Mouse (Mus musculus) natural killer cell, adult 2 months (primary cell): ENCODE data around the gene Fbxl3.

Source experiments
- DNase-seq, 2 experiments: peaks; one replicate each; pipeline ENCODE4 v3.0.0; 2022; ENCODE audit warnings: low spot score in 2 of 2

Gene Fbxl3

DNA sequence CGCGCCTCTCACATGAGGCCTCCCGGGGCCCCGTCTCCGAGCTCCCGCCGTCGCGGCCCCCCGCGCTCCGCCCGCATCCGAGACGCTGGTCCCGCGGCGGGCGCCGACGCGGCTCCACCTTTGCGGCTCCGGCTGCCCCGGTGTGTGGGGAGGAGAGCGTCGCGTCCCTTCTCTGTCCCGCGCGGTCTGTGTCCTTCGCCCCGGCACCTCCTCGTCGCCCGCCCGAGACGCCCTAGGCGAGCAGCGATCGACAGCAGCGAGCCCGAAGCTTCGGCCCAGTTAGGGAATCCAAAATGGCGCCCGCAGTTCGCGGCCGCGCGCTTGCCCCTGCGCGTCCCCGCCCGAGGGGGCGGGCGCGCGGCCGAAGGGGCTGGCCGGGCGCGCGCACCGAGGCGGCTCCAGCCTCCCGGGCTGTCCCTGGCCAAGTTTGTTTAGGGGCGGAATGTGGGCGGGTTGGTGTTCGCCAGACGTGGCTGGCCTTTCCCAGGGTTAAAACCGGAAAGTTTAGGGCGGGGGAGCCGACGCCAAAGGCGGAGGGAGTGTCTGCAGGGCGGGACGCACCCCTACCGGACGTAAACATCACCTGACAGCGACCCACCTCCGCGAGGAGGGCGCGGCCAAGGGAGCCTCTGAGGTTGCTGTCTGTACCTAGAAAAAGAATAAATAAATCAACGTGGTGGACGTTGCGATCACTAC lies at the start of gene Fbxl3:
Fbxl3 (minus strand) TSS at position 329 of the 696 bp plus-strand sequence.
- DNase-seq, result peak; percentile 90 to 95

DNA sequence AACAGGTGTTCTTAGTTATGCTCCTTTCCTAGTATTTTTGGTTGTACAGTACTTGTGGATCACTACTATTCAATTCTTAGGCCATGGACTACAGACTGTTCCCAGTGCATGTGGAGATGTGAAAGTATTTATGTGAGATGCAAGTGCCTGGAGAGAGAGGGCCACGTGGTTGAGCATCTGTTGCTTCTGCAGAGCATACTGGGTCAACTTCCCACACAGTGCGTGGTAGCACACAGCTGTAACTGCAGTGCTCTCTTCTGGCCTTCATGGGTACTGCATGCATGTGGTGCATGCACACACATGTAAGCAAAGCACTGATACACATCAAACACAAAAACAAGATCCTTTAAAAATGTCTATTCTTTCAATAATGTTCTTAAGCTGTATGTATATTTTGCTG lies 32.6 kb upstream of the Fbxl3 start:
- DNase-seq, result peak; percentile 5 to 29

DNA sequence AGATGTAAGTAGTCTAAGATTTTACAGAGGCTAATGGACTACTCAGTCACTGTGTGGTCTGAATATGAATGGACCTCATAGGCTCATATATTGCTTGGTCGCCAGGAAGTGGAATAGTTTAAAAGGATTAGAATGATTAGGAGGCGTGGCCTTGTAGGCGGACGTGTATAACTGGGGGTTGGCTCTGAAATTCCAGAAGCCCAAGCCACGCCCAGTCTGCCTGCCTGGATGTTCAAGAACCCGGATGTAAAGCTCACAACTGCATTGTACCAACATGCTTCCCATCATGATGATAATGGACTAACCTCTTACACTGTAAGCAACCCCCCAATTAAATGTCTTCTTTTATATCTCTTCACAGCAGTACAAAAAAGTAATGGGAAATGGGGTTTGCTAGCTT lies 26.4 kb upstream of the Fbxl3 start:
- DNase-seq, result no peak

DNA sequence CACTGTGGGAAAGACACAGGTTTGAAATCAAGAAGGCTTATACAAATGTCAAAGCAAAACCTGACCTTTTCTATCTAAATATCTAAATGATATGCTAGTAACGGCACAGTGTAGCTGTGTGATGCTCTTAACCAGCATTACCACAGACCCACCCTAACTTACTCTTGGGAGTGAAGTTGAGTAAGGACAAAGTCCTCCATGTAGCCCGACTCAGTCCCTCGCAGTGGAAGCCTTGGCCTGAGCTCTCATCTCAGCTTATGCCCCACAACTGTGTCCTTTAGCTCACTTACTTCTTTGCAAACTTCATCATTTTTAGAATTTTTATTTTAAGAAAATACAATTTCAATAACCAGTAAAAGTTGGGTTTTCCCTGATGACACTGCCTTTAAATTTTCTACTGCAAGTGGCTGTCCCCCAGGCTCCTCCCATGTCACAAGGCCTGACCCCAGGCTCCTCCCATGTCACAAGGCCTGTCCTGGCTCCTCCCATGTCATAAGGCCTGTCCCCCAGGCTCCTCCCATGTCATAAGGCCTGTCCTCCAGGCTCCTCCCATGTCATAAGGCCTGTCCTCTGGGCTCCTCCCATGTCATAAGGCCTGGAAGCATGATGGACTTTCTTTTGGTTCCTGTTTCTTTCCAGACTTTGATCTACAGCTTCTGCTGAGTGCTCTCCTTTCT lies 15.8 kb upstream of the Fbxl3 start:
- DNase-seq, result peak; percentile 24 to 38

DNA sequence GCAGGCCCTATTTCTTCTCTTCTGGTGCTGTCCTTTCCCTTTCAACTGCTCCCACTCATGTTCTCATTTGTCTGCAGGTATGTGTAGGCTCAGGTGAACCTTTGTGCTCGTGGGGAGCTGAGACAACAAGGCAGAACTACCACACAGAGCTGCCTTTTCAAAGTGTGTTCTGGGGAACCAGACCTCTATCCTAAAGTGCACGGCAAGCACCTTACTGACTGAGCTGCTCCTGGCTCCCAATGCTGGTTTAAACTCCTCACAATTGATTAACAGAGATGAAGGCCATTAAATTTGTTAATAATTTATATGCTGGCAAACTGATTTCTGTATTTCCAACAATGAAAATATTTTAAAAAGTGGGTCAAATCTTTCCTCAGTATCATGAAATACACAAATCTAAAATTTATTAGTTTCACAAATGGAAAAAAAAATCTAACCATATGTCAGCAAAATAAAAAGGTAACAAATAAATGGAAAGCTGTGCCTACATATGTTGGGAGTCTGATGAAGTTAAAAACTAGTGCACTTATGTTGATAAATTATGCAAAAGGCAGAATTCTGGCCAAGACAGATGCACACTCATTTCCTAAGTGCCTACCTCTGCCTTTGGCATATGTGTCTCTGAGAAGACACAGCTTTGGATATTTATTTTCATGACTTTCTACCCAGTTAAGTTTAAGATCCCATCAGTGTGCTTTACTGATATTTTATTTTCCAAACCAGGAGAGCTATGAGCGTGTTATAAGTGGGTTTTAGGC lies 13.4 kb upstream of the Fbxl3 start:
- no peak for DNase-seq

DNA sequence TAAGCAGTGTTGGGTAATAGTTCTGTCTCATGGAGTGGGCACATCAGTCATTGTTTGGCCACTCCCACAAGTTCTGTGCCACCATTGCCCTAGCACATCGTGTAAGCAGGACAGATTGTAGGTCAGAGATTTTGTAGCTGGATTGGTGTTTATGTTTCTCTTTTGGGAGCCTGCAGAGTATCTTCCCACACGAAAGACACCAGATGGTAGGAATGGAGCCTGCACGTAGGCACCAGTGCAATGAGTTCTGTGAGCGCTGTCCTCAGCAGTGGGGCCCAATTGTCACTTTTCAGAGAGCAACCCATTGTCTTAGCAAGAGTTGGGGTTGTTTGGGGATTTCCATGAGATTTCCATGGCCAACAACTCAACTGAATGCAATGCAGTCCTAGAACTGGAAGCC lies 10.6 kb upstream of the Fbxl3 start:
- DNase-seq, result no peak

DNA sequence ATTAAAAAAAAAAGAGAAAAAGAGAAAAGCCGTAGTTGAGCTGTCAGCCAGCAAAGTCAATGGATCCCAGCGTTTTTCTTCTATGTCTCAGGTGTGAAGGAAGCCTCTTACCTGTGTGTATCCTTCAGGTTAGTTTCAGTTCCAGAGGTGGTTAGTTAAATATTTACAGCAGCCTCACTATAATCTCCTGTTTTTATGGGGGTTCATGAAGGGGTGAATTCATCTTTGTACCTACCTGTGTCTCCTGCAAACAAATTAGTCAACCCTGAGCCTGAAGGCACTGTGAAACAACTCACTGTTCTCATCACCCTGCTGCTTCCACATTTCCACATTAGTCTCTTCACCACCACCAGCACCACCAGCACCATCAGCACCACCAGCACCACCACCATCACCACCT lies 6.9 kb upstream of the Fbxl3 start:
- DNase-seq, result no peak

DNA sequence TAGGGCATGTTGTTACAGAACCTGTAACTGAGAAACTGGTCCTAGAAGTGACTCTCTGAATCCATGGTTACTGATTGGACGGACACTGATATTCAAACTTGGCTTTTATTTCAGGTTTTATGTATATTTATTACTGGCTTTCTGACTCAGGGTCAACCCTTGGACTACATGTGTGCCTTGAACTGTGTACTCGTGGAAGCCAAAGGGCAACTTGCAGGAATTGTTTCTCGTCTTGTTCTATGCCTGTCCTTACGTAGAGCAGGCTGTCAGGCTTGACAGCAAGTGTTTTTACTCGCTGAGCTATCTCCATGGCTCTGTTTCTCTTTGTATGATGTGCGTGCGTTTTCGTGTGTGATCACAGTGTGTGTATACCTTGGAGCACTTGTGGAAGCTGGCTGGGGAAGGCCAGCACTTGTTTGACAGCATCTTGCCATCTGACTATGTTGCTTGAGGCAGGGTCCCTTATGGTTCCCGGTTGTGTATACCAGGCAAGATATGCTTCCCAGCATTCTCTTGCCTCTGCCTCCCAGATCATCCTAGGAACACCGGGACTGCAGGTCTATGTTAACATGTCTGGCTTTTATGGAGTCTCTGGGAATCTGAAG lies 3.5 kb upstream of the Fbxl3 start:
- DNase-seq, result no peak

DNA sequence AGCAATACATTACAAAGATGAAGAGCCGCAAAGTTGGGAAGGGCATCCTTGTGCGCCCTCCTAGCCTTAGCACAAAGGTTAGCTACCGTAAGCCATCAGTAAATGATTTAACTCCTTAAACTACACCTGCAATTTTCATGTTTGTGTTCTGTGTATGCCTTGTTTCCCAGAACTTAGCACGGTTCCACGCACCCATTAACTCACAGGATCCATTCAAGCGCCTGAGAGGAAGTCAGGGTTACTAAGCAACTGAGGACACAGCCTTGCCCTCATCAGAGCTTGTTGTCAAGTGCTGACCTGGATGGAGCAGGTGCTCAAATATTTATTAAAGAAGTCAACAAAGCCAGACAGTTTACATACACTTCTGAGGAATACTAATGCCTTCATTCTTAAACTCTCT lies 2.9 kb upstream of the Fbxl3 start:
- DNase-seq, result no peak

DNA sequence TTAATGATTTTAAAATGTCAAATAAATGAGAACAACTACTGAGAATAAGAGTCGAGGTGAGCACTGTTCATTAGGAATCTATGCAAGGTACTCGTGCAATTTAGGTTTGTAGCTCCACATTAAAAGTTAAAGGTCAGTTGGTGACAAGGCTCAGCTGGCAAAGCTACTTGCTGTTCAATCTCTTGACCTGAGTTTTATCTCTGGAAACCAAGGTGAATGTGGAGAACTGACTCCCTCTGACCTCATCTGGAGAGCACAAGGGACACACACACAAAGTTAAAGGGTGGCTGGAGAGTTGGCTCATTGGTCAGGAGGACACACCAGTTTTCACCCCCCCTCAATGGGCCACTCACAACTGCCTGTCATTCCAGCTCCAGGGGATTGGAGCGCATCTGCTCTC lies 1.8 kb upstream of the Fbxl3 start:
- no peak for DNase-seq

DNA sequence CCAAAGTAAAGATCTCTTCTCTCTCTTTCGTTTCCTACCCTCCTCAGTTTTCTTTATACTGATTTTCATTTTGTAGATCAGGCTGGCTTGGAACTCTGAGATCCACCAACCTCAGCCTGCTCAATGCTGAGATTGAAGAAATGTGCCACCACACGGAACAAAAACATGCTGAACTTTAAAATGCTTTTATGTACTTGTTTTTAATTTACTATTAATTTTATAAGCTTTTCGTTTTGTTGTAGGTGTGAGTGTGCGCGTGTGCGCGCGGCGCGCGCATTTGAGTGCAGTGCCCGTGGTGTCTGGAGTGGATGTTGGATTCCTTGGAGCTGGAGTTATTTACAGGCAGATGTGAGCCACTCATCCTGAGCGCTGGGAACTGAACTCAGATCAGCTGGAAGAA lies 930 bp upstream of the Fbxl3 start:
- DNase-seq, result no peak

DNA sequence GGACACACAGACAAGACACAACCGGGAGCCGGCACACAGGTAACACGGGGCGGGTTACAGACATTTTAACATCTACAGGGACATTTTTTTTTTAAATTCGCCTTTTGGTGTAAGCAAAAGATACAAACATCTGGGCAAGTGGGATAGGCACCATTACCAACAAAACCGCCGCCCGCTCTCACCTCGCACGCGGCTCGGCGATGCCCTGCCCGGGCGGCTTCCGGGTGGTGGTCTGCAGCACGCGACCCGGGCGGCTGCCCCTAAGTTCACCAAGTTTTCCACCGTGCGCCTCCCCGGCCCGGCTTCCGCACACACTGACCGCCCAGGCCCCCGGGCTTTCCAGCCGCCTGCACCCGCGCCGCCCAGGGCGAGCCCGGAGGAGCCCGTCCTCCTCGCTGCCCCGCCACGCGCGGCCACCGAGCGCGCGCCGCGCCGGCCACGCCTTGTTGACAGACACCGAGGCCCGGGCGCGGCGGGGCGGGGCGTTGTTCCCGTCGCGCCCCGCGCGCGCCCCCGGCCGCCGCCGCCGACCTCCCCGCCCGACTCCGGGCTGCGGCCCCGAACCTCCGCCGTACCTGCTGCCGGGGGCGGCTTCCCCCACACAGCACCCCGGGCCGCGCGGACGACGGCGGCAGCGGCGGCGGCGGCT lies 655 bp downstream of the Fbxl3 start:
- DNase-seq, result peak; percentile 68 to 75

DNA sequence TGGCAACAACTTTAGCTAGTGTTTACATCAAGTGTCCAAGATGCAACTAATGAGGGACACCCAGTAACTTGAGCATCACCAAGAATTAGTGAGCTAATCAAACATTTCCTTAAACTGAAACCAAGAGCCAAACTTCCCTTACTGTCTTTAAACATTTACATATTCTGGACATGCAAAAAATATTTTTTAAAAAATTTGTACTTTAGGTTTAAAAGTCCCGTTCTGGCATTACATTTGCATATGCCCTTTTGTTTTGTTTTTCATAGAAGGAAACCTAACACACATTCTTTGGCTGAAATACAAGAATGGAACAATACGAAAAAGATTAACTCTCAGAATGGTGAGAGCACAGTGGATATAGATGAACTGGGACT lies 1.2 kb downstream of the Fbxl3 start:
- DNase-seq, result no peak

DNA sequence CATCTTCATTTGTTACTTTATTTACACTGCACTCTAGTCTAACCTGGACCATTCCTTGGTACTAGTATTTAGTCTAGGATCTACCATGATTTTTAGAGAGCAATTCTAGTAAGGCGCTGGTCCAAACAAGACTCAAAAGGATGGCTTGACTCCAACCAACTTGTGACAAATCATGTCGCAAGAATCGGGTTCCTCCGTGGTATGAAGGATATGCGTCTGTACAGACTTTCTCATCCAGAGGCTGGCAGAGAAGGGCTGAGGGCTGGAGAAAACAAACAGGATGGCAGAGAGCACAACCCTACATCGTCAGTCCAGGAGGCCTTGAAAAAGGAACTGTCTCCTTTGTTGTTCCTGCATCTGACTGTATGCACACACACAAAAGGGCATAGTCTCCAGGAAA lies 2.7 kb downstream of the Fbxl3 start:
- DNase-seq, result no peak

DNA sequence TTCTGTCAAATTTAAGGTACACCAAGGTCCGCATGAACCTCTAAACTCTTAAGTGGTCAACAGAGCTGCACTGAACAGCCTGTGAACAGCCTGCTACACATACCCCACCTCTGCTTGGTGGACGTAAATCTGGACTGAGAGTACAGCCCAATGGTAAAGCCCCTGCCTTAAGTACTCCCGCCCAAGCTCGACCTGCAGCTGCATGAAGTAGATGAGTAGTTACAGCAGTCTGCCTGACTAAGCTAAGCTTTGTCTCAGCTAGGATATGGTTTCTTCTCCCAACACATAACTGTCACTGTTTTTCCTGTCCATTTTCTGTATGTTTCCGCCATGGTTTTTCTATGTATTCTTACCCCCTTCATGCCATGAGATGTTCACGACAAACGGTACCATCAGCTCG lies 3.5 kb downstream of the Fbxl3 start:
- no peak for DNase-seq

DNA sequence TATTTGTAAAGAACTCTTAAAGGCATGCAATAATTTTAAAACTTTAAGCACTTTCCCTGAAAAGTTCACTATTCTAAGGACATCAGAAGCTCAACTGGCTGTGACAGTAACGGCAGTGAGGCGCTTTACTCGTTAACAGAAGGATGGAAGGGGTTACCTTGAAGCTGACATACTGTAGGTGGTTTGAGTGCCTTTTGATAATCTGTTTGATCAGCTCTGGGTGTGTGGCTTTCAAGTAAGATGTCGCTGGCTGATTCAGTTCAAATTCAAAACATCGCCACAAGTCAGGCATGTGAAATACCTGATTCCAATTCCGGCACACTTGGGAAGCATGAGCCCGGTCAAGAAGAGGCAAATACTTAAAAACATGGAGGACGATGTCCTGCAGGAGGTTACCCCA lies 4.3 kb downstream of the Fbxl3 start:
- no peak for DNase-seq

DNA sequence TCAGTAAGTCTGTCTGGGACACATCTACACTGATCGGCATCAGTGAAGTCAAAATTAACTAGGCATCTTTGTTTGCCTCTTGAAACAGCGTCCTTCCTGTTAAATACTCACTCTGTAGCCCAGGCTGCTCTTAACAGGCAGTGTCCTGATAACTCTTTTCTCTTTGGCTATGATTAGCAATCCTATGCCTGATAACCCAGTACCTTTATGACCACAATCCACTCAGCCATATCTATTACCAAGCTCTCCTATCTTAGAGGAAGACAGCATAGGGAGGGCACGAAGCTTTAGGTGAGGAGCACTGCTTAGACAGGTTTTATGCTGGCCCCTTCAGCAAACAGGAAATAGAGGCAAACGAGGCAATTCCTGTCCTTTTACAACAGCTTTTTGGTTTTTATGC lies 5.7 kb downstream of the Fbxl3 start:
- DNase-seq, result no peak

DNA sequence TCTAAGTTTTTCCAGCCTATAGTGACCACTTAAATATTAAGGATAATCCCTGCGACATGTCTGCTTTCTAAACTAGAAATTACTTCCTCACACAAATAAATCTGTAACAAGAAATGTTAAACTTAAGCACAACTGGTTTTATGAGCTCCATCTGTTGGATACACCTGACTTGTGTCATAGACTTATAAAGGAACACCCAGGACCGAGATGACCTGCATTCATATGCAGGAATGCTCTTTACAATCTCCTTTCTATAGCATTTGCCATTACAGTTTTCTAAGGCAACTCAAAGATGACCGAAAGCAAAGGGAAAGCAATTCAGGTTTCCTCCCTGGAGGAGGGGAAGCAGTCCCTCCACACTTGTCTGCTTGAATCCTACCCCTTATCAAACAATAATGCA lies 6.1 kb downstream of the Fbxl3 start:
- DNase-seq, result no peak

DNA sequence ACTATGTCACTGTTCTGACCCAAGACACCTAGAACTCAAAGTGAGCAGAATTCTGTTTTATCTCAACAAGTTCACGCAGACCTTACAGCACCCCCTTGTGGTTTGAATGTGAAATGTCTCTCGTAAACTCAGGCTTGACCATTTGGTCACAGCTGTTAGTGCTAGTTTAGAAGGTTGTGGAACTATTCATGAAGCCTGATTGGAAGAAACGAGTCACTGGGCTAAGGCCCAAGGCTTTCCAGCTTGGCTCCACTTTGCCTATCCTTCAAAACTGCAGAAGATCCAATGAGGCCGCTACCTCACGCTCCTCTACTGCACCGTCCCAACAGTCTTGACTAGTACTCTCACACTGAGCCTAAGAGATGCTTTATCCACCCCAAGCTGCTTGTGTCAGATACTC lies 10.7 kb downstream of the Fbxl3 start:
- peak; percentile 54 for DNase-seq

DNA sequence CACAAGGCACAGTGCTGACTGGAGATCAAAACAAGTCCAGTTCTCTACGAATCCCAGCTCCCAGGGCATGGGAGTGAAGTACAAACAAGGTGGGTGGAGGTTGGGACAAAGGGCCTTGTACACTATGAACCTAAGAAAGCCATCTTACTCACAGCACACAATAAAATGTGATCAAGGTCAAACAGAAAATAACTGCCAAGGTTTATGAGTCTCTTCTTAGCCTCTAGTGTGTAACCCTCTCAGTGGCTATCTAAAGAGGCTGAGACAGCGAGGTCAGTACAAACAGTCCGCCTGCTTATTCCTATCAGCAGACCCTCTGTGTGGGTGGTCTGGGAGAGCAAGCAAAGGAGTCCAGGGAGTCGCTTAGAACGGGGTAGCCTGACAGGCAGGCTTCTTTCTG lies 11.5 kb downstream of the Fbxl3 start:
- no peak for DNase-seq

DNA sequence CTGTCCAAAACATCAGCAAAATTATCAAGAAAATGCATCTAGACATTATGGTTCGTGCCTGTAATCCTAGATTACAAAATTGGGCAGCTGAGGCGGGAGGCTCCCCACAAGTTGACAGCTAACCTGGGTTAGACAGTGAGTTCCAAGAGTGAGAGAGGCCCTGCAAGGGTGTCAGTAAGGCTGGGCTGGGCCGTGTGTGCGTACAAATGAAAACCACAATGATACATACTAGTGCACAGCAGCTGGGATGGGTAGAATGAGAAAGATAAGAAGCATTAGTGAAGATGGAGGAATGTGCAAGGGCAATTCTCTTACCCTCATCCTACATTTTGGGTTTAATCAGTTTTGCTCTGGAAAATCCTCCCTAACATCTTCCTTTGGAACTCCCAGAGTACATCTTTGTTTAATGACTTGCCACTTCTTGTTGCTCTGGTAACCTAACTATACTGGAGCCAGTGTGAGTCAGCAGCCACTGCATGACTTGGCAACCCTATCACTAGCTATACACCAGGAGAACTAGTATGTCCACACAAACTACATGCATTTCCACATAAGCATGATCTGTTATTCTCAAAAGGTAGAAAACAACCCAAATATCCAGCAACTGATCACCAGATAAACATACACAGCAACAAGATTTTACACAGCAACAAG lies 12.6 kb downstream of the Fbxl3 start:
- no peak for DNase-seq
